Mouse (Mus musculus) ES-E14 (cell line): ENCODE results near the gene Usf3. TPM values are rescaled to one million over a fixed set of nuclear protein-coding genes. Genes with fewer than 3 reads are reported as not detected.

Experiments
- DNase-seq: peaks from one replicate; pipeline ENCODE4 v3.0.0-alpha.2; 2013; ENCODE audit warnings: low read depth, low spot score
- H3K27ac ChIP-seq: 2 replicates; pipeline ENCODE4 v1.5.1; 2012; ENCODE audit warnings: low read depth, mild to moderate bottlenecking, low read length, moderate library complexity, mixed read lengths; ENCODE audit not compliant: poor library complexity, insufficient read depth, severe bottlenecking
- H3K36me3 ChIP-seq: 2 replicates; pipeline ENCODE4 v1.6.1; 2012; ENCODE audit warnings: mild to moderate bottlenecking, low read length, moderate library complexity, mixed read lengths; ENCODE audit not compliant: control insufficient read depth, poor library complexity, insufficient read depth, severe bottlenecking
- H3K4me1 ChIP-seq, 2 experiments: fragments of 150-350 bp in 1 of 2; sonication (generic) in 1 of 2; 2 replicates each; pipeline ENCODE4 v1.6.1; 2012; ENCODE audit warnings: low read length in 2 of 2, mild to moderate bottlenecking in 1 of 2, mixed read lengths in 1 of 2; ENCODE audit not compliant: control insufficient read depth in 2 of 2, insufficient read depth in 2 of 2, poor library complexity in 1 of 2
- H3K4me3 ChIP-seq, 2 experiments: fragments of 150-350 bp in 1 of 2; sonication (generic) in 1 of 2; 2 replicates each; pipeline ENCODE4 v1.5.1; 2012; ENCODE audit warnings: low read length in 2 of 2, low read depth in 1 of 2, mild to moderate bottlenecking in 1 of 2, mixed read lengths in 1 of 2; ENCODE audit not compliant: insufficient read depth in 1 of 2, poor library complexity in 1 of 2, severe bottlenecking in 1 of 2
- H3K9ac ChIP-seq: 2 replicates; pipeline ENCODE4 v1.6.1; 2012; ENCODE audit warnings: low read depth, mild to moderate bottlenecking, low read length, mixed read lengths; ENCODE audit not compliant: poor library complexity, insufficient read depth, severe bottlenecking
- H3K9me3 ChIP-seq: fragments of 150-350 bp; sonication (generic); 2 replicates; pipeline ENCODE4 v1.6.1; 2012; ENCODE audit warnings: low read depth, mild to moderate bottlenecking, low read length; ENCODE audit not compliant: control insufficient read depth, insufficient read depth
- CHD2 ChIP-seq: IDR thresholded peaks from 2 replicates; pipeline ENCODE4 v1.6.1; 2014; ENCODE audit warnings: mild to moderate bottlenecking, low read depth, low read length, inconsistent platforms
- HCFC1 ChIP-seq: IDR thresholded peaks from 2 replicates; pipeline ENCODE4 v1.6.1; 2012; ENCODE audit warnings: low read length, inconsistent platforms, borderline replicate concordance; ENCODE audit not compliant: insufficient read depth
- MAFK ChIP-seq: IDR thresholded peaks from 2 replicates; pipeline ENCODE4 v1.6.1; 2014; ENCODE audit warnings: mild to moderate bottlenecking, low read depth, low read length, inconsistent platforms; ENCODE audit not compliant: insufficient read depth
- ZC3H11A ChIP-seq: IDR thresholded peaks from 2 replicates; pipeline ENCODE4 v1.6.1; 2012; ENCODE audit warnings: low read depth, mild to moderate bottlenecking, inconsistent platforms, low read length, borderline replicate concordance
- ZNF384 ChIP-seq: IDR thresholded peaks from 2 replicates; pipeline ENCODE4 v1.6.1; 2012; ENCODE audit warnings: low read depth, low read length, inconsistent platforms
- in situ Hi-C, 2 experiments: fragments of 600-800 bp; cut with MboI; formaldehyde crosslinking; loops; one replicate each; pipeline ENCODE4 v1.15.1; 2025; ENCODE audit warnings: low sequenced_read_pairs in 2 of 2, inconsistent platforms in 1 of 2; ENCODE audit not compliant: unreplicated experiment in 2 of 2
- total RNA-seq: library from RNA; depleted of rRNA; stranded (reverse); fragments of 300-350 nt; gene quantifications from 2 replicates; pipeline ENCODE4 v1.2.3, GENCODE M21; 2012; rRNA removed

Gene Usf3
- total RNA-seq, result 7.1 and 10.3 TPM in 2 replicates

- TF ChIP-seq MAFK (no peak), ZC3H11A (no peak), CHD2 (no peak)
- no peak for DNase-seq
- Histone ChIP-seq H3K4me1 (peaks cover 0 to 2% of the 10 kb centered on the region in 2 experiments; a peak in 1 of 4 replicates), H3K36me3 (no peaks in the 10 kb centered on the region), H3K4me3 (peak within 1 kb of the TSS; percentile 81 to 96), H3K27ac (peak within 1 kb of the TSS; percentile 72), H3K9me3 (no peaks in the 10 kb centered on the region), H3K9ac (peak within 1 kb of the TSS; percentile 89)
- in situ Hi-C loops, result no loop called here
These were observed at the start of gene Usf3 for GRCm38 (mm10) chr16:44173155-44173941. Usf3 (plus strand) TSS chr16:44173246.

GRCm38 (mm10) chr16:44123786-44124185 lies 49.3 kb upstream of the Usf3 start:
- Histone ChIP-seq H3K4me3 (no peak overlapping the region), H3K27ac (no peak overlapping the region), H3K9me3 (no peaks in the 10 kb centered on the region), H3K9ac (no peak overlapping the region), H3K4me1 (peaks cover 0 to 2% of the 10 kb centered on the region in 2 experiments; a peak in 1 of 4 replicates), H3K36me3 (no peaks in the 10 kb centered on the region)
- DNase-seq, result no peak
- in situ Hi-C loops, result no loop called here
- TF ChIP-seq HCFC1 (no peak), ZNF384 (no peak), ZC3H11A (no peak), CHD2 (no peak), MAFK (no peak)

- Histone ChIP-seq H3K9ac (no peak overlapping the region), H3K4me3 (no peak overlapping the region), H3K9me3 (no peaks in the 10 kb centered on the region), H3K4me1 (peaks cover 0 to 2% of the 10 kb centered on the region in 2 experiments; a peak in 1 of 4 replicates), H3K27ac (no peak overlapping the region), H3K36me3 (no peaks in the 10 kb centered on the region)
- TF ChIP-seq HCFC1 (no peak), ZNF384 (no peak), CHD2 (no peak), ZC3H11A (no peak), MAFK (no peak)
- no peak for DNase-seq
- in situ Hi-C loops, result no loop called here
These were observed 48.3 kb upstream of the Usf3 start for GRCm38 (mm10) chr16:44124713-44125112.

- no peak overlapping the region for H3K9ac ChIP-seq
- H3K4me1 ChIP-seq, result peaks cover 0 to 2% of the 10 kb centered on the region in 2 experiments; a peak in 1 of 4 replicates
- no peak overlapping the region for H3K4me3 ChIP-seq
- TF ChIP-seq CHD2, result no peak
- no peak for TF ChIP-seq HCFC1
- TF ChIP-seq ZC3H11A, result no peak
- TF ChIP-seq ZNF384, result no peak
- no peak for TF ChIP-seq MAFK
- no peaks in the 10 kb centered on the region for H3K9me3 ChIP-seq
- DNase-seq, result no peak
- H3K27ac ChIP-seq, result no peak overlapping the region
- in situ Hi-C loops, result no loop called here
- H3K36me3 ChIP-seq, result no peaks in the 10 kb centered on the region
These were observed 47.6 kb upstream of the Usf3 start for GRCm38 (mm10) chr16:44125436-44125835.
